Mouse (Mus musculus) erythroblast, embryonic 14.5 days (primary cell): ENCODE measurements around the gene Catip.

Experiments
- GATA1 ChIP-seq: IDR thresholded peaks from 2 replicates; pipeline ENCODE4 v1.6.1; 2012; ENCODE audit warnings: low read length, inconsistent platforms, mixed read lengths
- TAL1 ChIP-seq: IDR thresholded peaks from 3 replicates; pipeline ENCODE4 v1.6.1; 2012; ENCODE audit warnings: low read length, inconsistent platforms, mixed read lengths

GRCm38 (mm10) chr1:74393010-74393409, 31.1 kb downstream of the Catip start:
- TF ChIP-seq GATA1 (no peak), TAL1 (no peak)
